Mouse (Mus musculus) heart, adult 10 weeks (tissue): Measurements from ENCODE around the gene Lsm8. TPM values are rescaled to one million over a fixed set of nuclear protein-coding genes. Genes with fewer than 3 reads are reported as not detected.

Source experiments
- polyA plus RNA-seq: library from polyadenylated mRNA; stranded (reverse); fragments of 350-450 nt; fragmentation: Illumina TruSeq; extraction: RNeasy Lipid Tissue Mini Kit (QIAGEN cat#74804); gene quantifications from one replicate; pipeline ENCODE4 v1.2.3, GENCODE M21; 2014; ENCODE audit warnings: low read depth, low replicate concordance

Lsm8 gene
- 42.8 TPM for polyA plus RNA-seq

GRCm38 (mm10) chr6:18848051-18848701 lies at the start of gene Lsm8:
Gene Lsm8 (plus strand): TSS chr6:18848579.

GRCm38 (mm10) chr6:18866018-18866417 lies 17.6 kb downstream of the Lsm8 start, which contains the start of gene Ankrd7:
Gene Ankrd7 (plus strand): TSS chr6:18866318.

Other genes starting within 250 kb of the Lsm8 start
- gene Ankrd7, start 17.7 kb downstream of the Lsm8 start, polyA plus RNA-seq: not detected